ENCODE assay signal across 31 mouse cellular contexts in genomic region chr2:163460622-163461021, GRCm38 (mm10). TPM values are rescaled to one million over a fixed set of nuclear protein-coding genes. Genes with fewer than 3 reads are reported as not detected.
A peak's percentile ranks its signal among the peaks of the same experiment; 100 is the strongest.
DNase-seq lines count a peak whose midpoint lies in the region; ATAC-seq and TF ChIP-seq lines count a peak whose summit lies in the region.
"Had no signal": no experiment of that assay in that cellular context is flagged by ENCODE, and none has a peak within 500 bp of the region (broad histone marks: within the 10 kb centered on the region; RNA-seq: fewer than 3 reads in every experiment).

No protein-coding gene starts in this region.

- peaks cover 4% of the 10 kb centered on the region; the same call in 1 of the 2 replicates for H3K36me3 ChIP-seq in intestine, postnatal 0 days (ENCODE audit: control insufficient read depth, insufficient read depth)
- H3K36me3 ChIP-seq: forebrain, embryonic 10.5 days; heart, embryonic 10.5 days; heart, embryonic 13.5 days; hindbrain, embryonic 12.5 days; hindbrain, embryonic 15.5 days; kidney, embryonic 15.5 days had no signal

- intact Hi-C loops in gastrocnemius, adult 2 months (cut with DNase I) = no loop called here
- intact Hi-C loops in gastrocnemius, postnatal 36 days (cut with DNase I) = no loop called here

- WGBS in intestine, postnatal 0 days = 91% methylated on average over 8 of the region's 8 CpGs

- H3K4me3 ChIP-seq in gastrocnemius, adult 2 months = peak overlapping the region; percentile 77
- H3K4me3 ChIP-seq in intestine, postnatal 0 days (ENCODE audit: low read depth, low read length) = no peak overlapping the region
- H3K4me3 ChIP-seq: forebrain, embryonic 10.5 days; forebrain, embryonic 13.5 days; heart, adult 2 months; heart, embryonic 10.5 days; heart, embryonic 13.5 days; hindbrain, embryonic 12.5 days; hindbrain, embryonic 15.5 days; kidney, embryonic 15.5 days had no signal

- ATAC-seq in intestine, postnatal 0 days = no peak
- ATAC-seq: CD4-positive, CD25-positive, alpha-beta regulatory T cell, adult 4 months; forebrain, embryonic 13.5 days; forebrain, embryonic 16.5 days had no signal

- peaks cover 15% of the 10 kb centered on the region; the same call in 1 of the 2 replicates for H3K27me3 ChIP-seq in intestine, postnatal 0 days (replicated peaks; ENCODE audit: control insufficient read depth, insufficient read depth, low read length)
- H3K27me3 ChIP-seq: hindbrain, embryonic 15.5 days had no signal

- DNase-seq in cerebellum, adult 8-10 months = peak; percentile 3
- DNase-seq in cerebellum, postnatal 14 days = no peak
- peak; percentile 52 for DNase-seq in gastrocnemius, adult 2 months
- DNase-seq in gastrocnemius, postnatal 36 days = no peak
- DNase-seq in R1 (ENCODE audit: low read depth, low spot score) = peak; percentile 72
- DNase-seq: adrenal gland, adult 2 months; adrenal gland, postnatal 14 days; cerebellum, postnatal 36 days; gastrocnemius, postnatal 14 days; heart, adult 2 months; heart, postnatal 14 days; kidney, adult 11 months; kidney, adult 8-10 months had no signal

- TF ChIP-seq CTCF in gastrocnemius, adult 2 months (IDR thresholded peaks at IDR 0.05) = no peak
- no peak for TF ChIP-seq CTCF in intestine, postnatal 0 days (IDR thresholded peaks at IDR 0.05; ENCODE audit: low read depth)

- no peaks in the 10 kb centered on the region for H3K9me3 ChIP-seq in intestine, postnatal 0 days (ENCODE audit: control insufficient read depth)
- H3K9me3 ChIP-seq: forebrain, embryonic 10.5 days; forebrain, embryonic 13.5 days; heart, embryonic 10.5 days; heart, embryonic 13.5 days; hindbrain, embryonic 12.5 days; hindbrain, embryonic 15.5 days; kidney, embryonic 15.5 days had no signal

- peak overlapping the region; percentile 98 for H3K27ac ChIP-seq in gastrocnemius, adult 2 months
- H3K27ac ChIP-seq in intestine, postnatal 0 days (ENCODE audit: low read depth, low read length) = no peak overlapping the region
- H3K27ac ChIP-seq: forebrain, embryonic 10.5 days; forebrain, embryonic 13.5 days; heart, embryonic 10.5 days; heart, embryonic 13.5 days; hindbrain, embryonic 12.5 days; hindbrain, embryonic 15.5 days; kidney, embryonic 15.5 days had no signal

- H3K4me2 ChIP-seq in intestine, postnatal 0 days (replicated peaks; ENCODE audit: low read depth) = no peak overlapping the region
- H3K4me2 ChIP-seq: forebrain, embryonic 13.5 days; heart, embryonic 13.5 days; hindbrain, embryonic 12.5 days; hindbrain, embryonic 15.5 days; kidney, embryonic 15.5 days had no signal

- H3K4me1 ChIP-seq in intestine, postnatal 0 days (replicated peaks; ENCODE audit: control insufficient read depth, insufficient read depth, low read length) = no peaks in the 10 kb centered on the region
- H3K4me1 ChIP-seq: forebrain, embryonic 10.5 days; kidney, embryonic 15.5 days had no signal

- H3K9ac ChIP-seq in intestine, postnatal 0 days (ENCODE audit: low read depth, low read length) = no peak overlapping the region
- H3K9ac ChIP-seq: forebrain, embryonic 13.5 days; heart, embryonic 13.5 days; hindbrain, embryonic 12.5 days; hindbrain, embryonic 15.5 days; kidney, embryonic 15.5 days had no signal

RNA-seq across cellular contexts. Expression of gene Fitm2, which starts 11.8 kb away (rescaled TPM):
- 100 to 1,000 TPM in 1 of 2 experiments, 10 to 100 TPM in 1; 73.8 to 106 TPM for total RNA-seq in gastrocnemius, adult 2 months (2021)
- total RNA-seq in gastrocnemius, postnatal 36 days (2021) = 10 to 100 TPM; 70.2 to 84.3 TPM
- 5.3 and 5.5 TPM in 2 replicates for polyA plus RNA-seq in intestine, postnatal 0 days (2015; fragmentation: Nextera tagmentation; extraction: Ambion mirVana)

RNA-seq across cellular contexts. Expression of gene Gdap1l1, which starts 22.3 kb away (rescaled TPM):
- total RNA-seq in gastrocnemius, adult 2 months (2021) = not detected
- not detected for total RNA-seq in gastrocnemius, postnatal 36 days (2021)
- 2.3 and 2.4 TPM in 2 replicates for polyA plus RNA-seq in intestine, postnatal 0 days (2015; fragmentation: Nextera tagmentation; extraction: Ambion mirVana)
- total RNA-seq: heart, adult 2 months; heart, postnatal 14 days had no signal
- polyA plus RNA-seq: CD4-positive, CD25-positive, alpha-beta regulatory T cell, adult 4 months had no signal

RNA-seq across cellular contexts. Expression of gene R3hdml, which starts 31.5 kb away (rescaled TPM):
- total RNA-seq in gastrocnemius, adult 2 months (2021) = not detected
- not detected for total RNA-seq in gastrocnemius, postnatal 36 days (2021)
- polyA plus RNA-seq in intestine, postnatal 0 days (2015; fragmentation: Nextera tagmentation; extraction: Ambion mirVana) = 0.37 and 0.46 TPM in 2 replicates
- total RNA-seq: adrenal gland, adult 2 months; adrenal gland, postnatal 14 days; gastrocnemius, adult 18-20 months; gastrocnemius, postnatal 14 days; heart, adult 2 months; heart, postnatal 14 days; hematopoietic stem cell, adult 5-6 weeks had no signal
- polyA plus RNA-seq: adrenal gland, adult 2 months; brain, embryonic 14.5 days; CD4-positive, CD25-positive, alpha-beta regulatory T cell, adult 4 months; embryonic facial prominence, embryonic 11.5 days; forebrain, embryonic 10.5 days; forebrain, embryonic 13.5 days; forebrain, embryonic 16.5 days; gonadal fat pad, adult 2 months; heart, adult 2 months; heart, embryonic 13.5 days; heart, embryonic 16.5 days; hindbrain, embryonic 12.5 days had no signal

RNA-seq across cellular contexts. Expression of gene Oser1, which starts 36.1 kb away (rescaled TPM):
- total RNA-seq in gastrocnemius, adult 2 months (2021) = 10 to 100 TPM; 32.4 to 38.2 TPM
- total RNA-seq in gastrocnemius, postnatal 36 days (2021) = 10 to 100 TPM; 31.3 to 32.4 TPM
- polyA plus RNA-seq in intestine, postnatal 0 days (2015; fragmentation: Nextera tagmentation; extraction: Ambion mirVana) = 62.3 and 64.5 TPM in 2 replicates

RNA-seq across cellular contexts. Expression of gene Hnf4a, which starts 46.0 kb away (rescaled TPM):
- not detected for total RNA-seq in gastrocnemius, adult 2 months (2021)
- total RNA-seq in gastrocnemius, postnatal 36 days (2021) = not detected
- polyA plus RNA-seq in intestine, postnatal 0 days (2015; fragmentation: Nextera tagmentation; extraction: Ambion mirVana) = 50.8 and 53.0 TPM in 2 replicates
- total RNA-seq: gastrocnemius, postnatal 14 days; heart, adult 2 months had no signal
- polyA plus RNA-seq: C2C12; CD4-positive, CD25-positive, alpha-beta regulatory T cell, adult 4 months; embryonic facial prominence, embryonic 11.5 days; embryonic facial prominence, embryonic 14.5 days; forebrain, embryonic 10.5 days; forebrain, embryonic 13.5 days; heart, adult 2 months; hindbrain, embryonic 12.5 days had no signal

Comparison
In these comparisons a context has a peak if more than half of its experiments do, and no peak if none do; other contexts are left out.
1. DNase-seq: peak in cerebellum, adult 8-10 months (single experiment), gastrocnemius, adult 2 months (single experiment) and R1 (single experiment); none in cerebellum, postnatal 14 days (0 of 2) and gastrocnemius, postnatal 36 days (0 of 2).